Mouse (Mus musculus): ENCODE measurements around the gene Ankrd61. TPM values are rescaled to one million over a fixed set of nuclear protein-coding genes. Genes with fewer than 3 reads are reported as not detected.

Gene Ankrd61
- 0.16 and 0.20 TPM in 2 replicates for polyA plus RNA-seq (2015; fragmentation: Nextera tagmentation; extraction: Ambion mirVana)

DNA sequence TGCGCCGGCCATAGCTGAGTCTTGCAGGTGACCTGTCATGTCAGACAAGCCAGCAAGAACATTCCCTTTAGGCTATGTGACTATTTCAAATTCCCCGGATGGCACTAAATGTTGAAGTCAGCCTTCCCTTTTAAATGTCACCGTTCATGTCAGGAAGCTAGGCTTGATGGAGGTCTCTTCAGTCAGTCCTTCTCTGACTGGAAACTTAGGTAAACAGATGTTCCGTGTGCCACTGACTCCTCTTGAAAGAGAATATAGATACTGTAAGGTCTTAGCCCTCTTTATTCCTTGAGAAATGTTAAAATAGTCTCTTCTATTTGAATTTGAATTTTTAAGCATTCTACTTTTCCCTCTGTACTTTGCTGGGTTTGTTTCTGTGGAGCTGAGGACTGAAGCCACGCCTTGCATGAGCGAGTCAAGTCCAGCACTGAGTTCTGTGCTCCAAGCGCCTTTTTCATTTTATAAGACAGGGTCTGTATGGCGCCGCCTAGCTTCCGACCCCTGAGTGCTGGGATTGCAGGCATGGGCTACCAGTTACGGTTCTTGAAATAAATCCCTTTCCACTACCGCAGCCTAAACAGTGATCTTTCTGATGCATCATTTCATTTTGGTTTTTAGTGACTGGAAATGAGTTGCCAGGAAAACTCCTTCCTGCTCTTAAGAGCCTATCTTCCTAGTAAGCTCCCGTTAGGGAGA lies at the start of gene Ankrd61:
Gene Ankrd61 (minus strand): TSS at position 51 of the 696 bp plus-strand sequence.
- H3K4me2 ChIP-seq (replicated peaks; ENCODE audit: low read depth, low read length) = no peak within 1 kb of the TSS
- no peaks in the 10 kb centered on the region for H3K4me1 ChIP-seq (ENCODE audit: insufficient read depth, low read depth, low read length)
- ATAC-seq (no peak), DNase-seq (ENCODE audit: low spot score) (no peak)
- peaks cover 38% of the 10 kb centered on the region for H3K36me3 ChIP-seq (ENCODE audit: insufficient read depth, low read length)
- H3K27me3 ChIP-seq (replicated peaks; ENCODE audit: insufficient read depth, low read length) = no peaks in the 10 kb centered on the region
- TF ChIP-seq CTCF (IDR thresholded peaks at IDR 0.05) (no peak), EP300 (IDR thresholded peaks at IDR 0.05) (no peak)
- H3K27ac ChIP-seq (ENCODE audit: low read length) = no peak within 1 kb of the TSS
- no peaks in the 10 kb centered on the region for H3K9me3 ChIP-seq (ENCODE audit: low read length)
- H3K4me3 ChIP-seq (ENCODE audit: low read depth, low read length) = no peak within 1 kb of the TSS
- 83% methylated on average over 14 of the region's 14 CpGs for WGBS
- H3K9ac ChIP-seq (replicated peaks; ENCODE audit: low read depth) = no peak within 1 kb of the TSS

DNA sequence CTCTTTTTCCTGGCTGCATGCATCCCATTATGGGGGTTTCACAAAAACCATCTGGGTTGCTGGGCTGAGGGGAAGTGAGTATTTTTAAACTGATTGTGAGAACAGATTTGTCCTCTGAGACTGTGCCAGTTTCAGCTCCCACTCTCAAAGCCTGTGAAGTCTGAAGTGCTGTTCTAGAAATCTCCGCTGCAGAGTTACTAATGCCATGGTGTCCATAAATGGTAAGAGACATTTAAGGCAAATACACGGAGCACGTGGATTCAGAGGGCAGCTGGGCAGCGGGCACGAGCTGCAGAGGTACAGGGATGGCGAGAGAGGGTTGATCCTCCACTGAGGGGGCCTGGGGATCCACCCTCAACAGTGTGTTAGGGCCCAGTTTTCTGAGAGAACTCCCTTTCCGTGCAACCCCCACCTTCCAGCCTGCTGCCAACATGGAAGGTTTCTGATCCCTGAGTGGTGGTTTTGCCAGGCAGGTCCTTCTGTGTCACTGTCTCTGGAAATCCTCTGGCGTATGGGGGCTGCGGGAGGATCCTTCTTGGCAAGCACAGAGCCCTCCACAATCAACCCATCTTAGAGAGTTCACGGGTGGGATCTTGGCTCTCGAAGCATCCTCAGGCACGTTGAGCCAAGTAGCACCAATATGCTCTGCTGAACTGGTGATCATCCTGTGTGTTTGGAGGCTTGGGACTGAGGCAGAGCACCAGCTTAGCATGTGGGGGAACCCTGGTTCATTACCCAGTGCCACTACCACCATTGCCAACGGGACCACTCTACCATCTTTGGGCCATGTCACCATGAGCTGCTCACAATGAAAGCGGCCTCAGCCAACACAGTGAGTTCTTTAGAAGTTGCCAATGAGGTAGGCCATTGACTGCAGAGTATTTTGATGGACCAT lies 46.0 kb upstream of the Ankrd61 start:
- no peak for TF ChIP-seq CTCF (IDR thresholded peaks at IDR 0.05)
- TF ChIP-seq EP300 (IDR thresholded peaks at IDR 0.05) = no peak
- Histone ChIP-seq H3K9me3 (ENCODE audit: low read length) (no peaks in the 10 kb centered on the region), H3K4me1 (ENCODE audit: insufficient read depth, low read depth, low read length) (no peaks in the 10 kb centered on the region), H3K27ac (ENCODE audit: low read length) (no peak overlapping the region), H3K9ac (replicated peaks; ENCODE audit: low read depth) (no peak overlapping the region), H3K4me3 (ENCODE audit: low read depth, low read length) (no peak overlapping the region), H3K4me2 (replicated peaks; ENCODE audit: low read depth, low read length) (no peak overlapping the region), H3K27me3 (replicated peaks; ENCODE audit: insufficient read depth, low read length) (no peaks in the 10 kb centered on the region), H3K36me3 (ENCODE audit: insufficient read depth, low read length) (no peaks in the 10 kb centered on the region)
- no peak for DNase-seq (ENCODE audit: low spot score)
- ATAC-seq = no peak
- WGBS = 78% methylated on average over 14 of the region's 14 CpGs

DNA sequence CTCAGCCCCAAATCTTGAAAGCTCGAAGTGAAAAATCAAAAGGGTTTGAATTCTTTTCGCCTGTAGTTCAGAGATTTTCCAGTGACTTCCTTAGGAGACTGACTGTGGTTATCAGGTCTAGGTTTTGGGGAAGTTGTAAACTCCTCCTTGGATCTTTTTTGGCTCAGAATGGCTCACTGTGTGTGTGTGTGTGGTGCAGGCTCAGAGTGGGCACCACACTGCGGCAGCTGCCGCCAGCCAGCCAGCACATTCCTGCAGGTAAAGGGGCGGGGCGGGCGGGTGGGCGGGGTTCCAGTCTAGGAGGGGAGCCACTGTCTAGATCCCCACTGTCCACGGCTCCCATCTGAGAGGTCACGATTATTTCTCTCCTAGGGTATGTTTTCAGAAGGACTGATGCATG lies 44.1 kb upstream of the Ankrd61 start:
- Histone ChIP-seq H3K9ac (replicated peaks; ENCODE audit: low read depth) (no peak overlapping the region), H3K27ac (ENCODE audit: low read length) (no peak overlapping the region), H3K9me3 (ENCODE audit: low read length) (no peaks in the 10 kb centered on the region), H3K36me3 (ENCODE audit: insufficient read depth, low read length) (no peaks in the 10 kb centered on the region), H3K27me3 (replicated peaks; ENCODE audit: insufficient read depth, low read length) (no peaks in the 10 kb centered on the region), H3K4me1 (ENCODE audit: insufficient read depth, low read depth, low read length) (no peaks in the 10 kb centered on the region), H3K4me3 (ENCODE audit: low read depth, low read length) (no peak overlapping the region), H3K4me2 (replicated peaks; ENCODE audit: low read depth, low read length) (no peak overlapping the region; the same call in 1 of the 2 replicates)
- TF ChIP-seq CTCF (IDR thresholded peaks at IDR 0.05) = no peak
- no peak for TF ChIP-seq EP300 (IDR thresholded peaks at IDR 0.05)
- 17% methylated on average over 10 of the region's 10 CpGs for WGBS
- ATAC-seq = 0 out of 2 replicates have a peak, but pooled peaks have one; percentile 32
- no peak for DNase-seq (ENCODE audit: low spot score)

DNA sequence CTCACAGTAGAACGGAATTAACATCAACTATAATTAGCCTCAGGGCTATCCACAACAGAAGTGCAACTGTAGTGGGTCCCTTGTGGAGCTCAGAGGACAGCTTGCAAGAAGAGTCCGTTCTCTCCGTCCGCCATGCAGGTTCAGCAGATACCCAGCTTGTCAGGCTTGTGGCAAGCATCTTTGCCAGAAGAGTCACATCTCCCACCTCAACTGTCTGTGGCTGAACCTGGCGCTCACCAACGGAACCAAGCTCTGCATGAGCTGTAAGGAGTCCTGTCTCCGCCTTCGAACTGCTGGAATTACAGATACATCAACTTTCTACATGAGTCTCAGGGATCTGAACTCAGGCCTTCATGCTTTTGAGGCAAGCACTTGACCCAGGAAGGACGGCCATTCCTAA lies 38.7 kb upstream of the Ankrd61 start:
- Histone ChIP-seq H3K9ac (replicated peaks; ENCODE audit: low read depth) (no peak overlapping the region), H3K9me3 (ENCODE audit: low read length) (no peaks in the 10 kb centered on the region), H3K27ac (ENCODE audit: low read length) (no peak overlapping the region), H3K27me3 (replicated peaks; ENCODE audit: insufficient read depth, low read length) (no peaks in the 10 kb centered on the region), H3K4me1 (ENCODE audit: insufficient read depth, low read depth, low read length) (no peaks in the 10 kb centered on the region), H3K36me3 (ENCODE audit: insufficient read depth, low read length) (peaks cover 1% of the 10 kb centered on the region; the same call in 1 of the 2 replicates), H3K4me3 (ENCODE audit: low read depth, low read length) (no peak overlapping the region), H3K4me2 (replicated peaks; ENCODE audit: low read depth, low read length) (no peak overlapping the region)
- WGBS = 85% methylated on average over 9 of the region's 9 CpGs
- ATAC-seq (no peak), DNase-seq (ENCODE audit: low spot score) (no peak)
- no peak for TF ChIP-seq CTCF (IDR thresholded peaks at IDR 0.05)
- TF ChIP-seq EP300 (IDR thresholded peaks at IDR 0.05) = no peak

DNA sequence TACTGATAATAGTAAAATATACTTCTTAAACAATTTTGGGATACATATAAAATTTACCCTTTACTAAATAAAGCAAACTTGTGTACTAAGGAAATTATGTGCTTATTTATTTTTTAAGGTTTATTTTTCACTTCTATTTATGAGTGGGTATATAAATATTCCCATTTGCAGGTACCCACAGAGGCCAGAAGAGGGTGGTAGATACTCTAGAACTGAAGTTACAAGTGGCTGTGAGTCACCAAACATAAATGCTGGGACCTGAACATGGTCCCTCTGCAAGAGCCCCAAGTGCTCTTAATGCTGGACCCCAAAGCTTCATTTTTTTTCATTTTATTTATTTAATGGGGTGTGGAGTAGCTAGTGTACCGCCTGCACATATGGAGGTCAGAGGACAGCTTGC lies 36.4 kb upstream of the Ankrd61 start:
- peaks cover 14% of the 10 kb centered on the region for H3K36me3 ChIP-seq (ENCODE audit: insufficient read depth, low read length)
- no peaks in the 10 kb centered on the region for H3K27me3 ChIP-seq (replicated peaks; ENCODE audit: insufficient read depth, low read length)
- H3K4me1 ChIP-seq (ENCODE audit: insufficient read depth, low read depth, low read length) = no peaks in the 10 kb centered on the region
- no peak overlapping the region for H3K9ac ChIP-seq (replicated peaks; ENCODE audit: low read depth)
- ATAC-seq (no peak), DNase-seq (ENCODE audit: low spot score) (peak; percentile 14)
- peak; percentile 11; the same call in 1 of the 2 replicates for TF ChIP-seq CTCF (IDR thresholded peaks at IDR 0.05)
- TF ChIP-seq EP300 (IDR thresholded peaks at IDR 0.05) = no peak
- H3K4me3 ChIP-seq (ENCODE audit: low read depth, low read length) = no peak overlapping the region
- H3K27ac ChIP-seq (ENCODE audit: low read length) = no peak overlapping the region
- no peak overlapping the region for H3K4me2 ChIP-seq (replicated peaks; ENCODE audit: low read depth, low read length)
- H3K9me3 ChIP-seq (ENCODE audit: low read length) = no peaks in the 10 kb centered on the region
- WGBS = 66% methylated on average over 1 of the region's 1 CpGs

DNA sequence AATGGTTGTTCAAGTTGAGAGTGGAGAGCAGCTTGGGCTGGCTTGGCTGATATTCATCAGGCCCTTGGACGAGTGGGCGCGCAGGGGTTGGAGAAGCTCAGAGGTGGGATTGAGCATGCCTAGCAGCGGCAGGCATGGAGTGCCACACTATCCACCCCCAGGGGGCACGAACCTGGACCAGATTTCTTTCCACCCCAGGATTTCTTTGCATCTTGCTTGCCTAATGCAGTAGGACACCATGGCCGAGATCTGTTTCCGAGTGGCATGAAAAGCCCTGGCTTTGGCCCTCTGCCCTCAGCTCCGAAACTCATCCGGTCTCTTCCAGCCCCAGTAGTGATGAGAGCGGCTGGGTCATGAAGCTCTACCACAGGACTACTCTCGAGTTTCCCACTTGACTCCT lies 35.9 kb upstream of the Ankrd61 start:
- ATAC-seq (no peak), DNase-seq (ENCODE audit: low spot score) (no peak)
- H3K9me3 ChIP-seq (ENCODE audit: low read length) = no peaks in the 10 kb centered on the region
- TF ChIP-seq CTCF (IDR thresholded peaks at IDR 0.05) (no peak), EP300 (IDR thresholded peaks at IDR 0.05) (no peak)
- H3K4me2 ChIP-seq (replicated peaks; ENCODE audit: low read depth, low read length) = no peak overlapping the region
- H3K9ac ChIP-seq (replicated peaks; ENCODE audit: low read depth) = no peak overlapping the region
- no peaks in the 10 kb centered on the region for H3K27me3 ChIP-seq (replicated peaks; ENCODE audit: insufficient read depth, low read length)
- H3K36me3 ChIP-seq (ENCODE audit: insufficient read depth, low read length) = peaks cover 14% of the 10 kb centered on the region
- WGBS = 86% methylated on average over 11 of the region's 11 CpGs
- H3K4me3 ChIP-seq (ENCODE audit: low read depth, low read length) = no peak overlapping the region
- no peak overlapping the region for H3K27ac ChIP-seq (ENCODE audit: low read length)
- H3K4me1 ChIP-seq (ENCODE audit: insufficient read depth, low read depth, low read length) = no peaks in the 10 kb centered on the region

All from lung, postnatal 0 days (tissue).